9 mouse cellular contexts compared by ENCODE assay signal in genomic region chr9:107917895-107918608, GRCm38 (mm10). TPM values are rescaled to one million over a fixed set of nuclear protein-coding genes. Genes with fewer than 3 reads are reported as not detected.
DNase-seq lines count a peak whose midpoint lies in the region; ATAC-seq and TF ChIP-seq lines count a peak whose summit lies in the region.
"Had no signal": no experiment of that assay in that cellular context is flagged by ENCODE, and none has a peak within 500 bp of the region (broad histone marks: within the 10 kb centered on the region; RNA-seq: fewer than 3 reads in every experiment).

No protein-coding gene starts in this region.

- 30% methylated on average over 13 of the region's 13 CpGs for WGBS in kidney, embryonic 16.5 days
- 47% methylated on average over 13 of the region's 13 CpGs for WGBS in kidney, adult 2 months
- WGBS in midbrain, embryonic 10.5 days = 45% methylated on average over 13 of the region's 13 CpGs

- no peak overlapping the region; the same call in 1 of the 2 replicates for H3K9ac ChIP-seq in kidney, embryonic 16.5 days (replicated peaks; ENCODE audit: low read length)

- no peak overlapping the region for H3K4me3 ChIP-seq in kidney, embryonic 16.5 days (ENCODE audit: low read length)
- H3K4me3 ChIP-seq in kidney, adult 2 months (ENCODE audit: insufficient read depth, low read depth, low read length) = no peak overlapping the region
- peak overlapping the region; percentile 11; the same call in 1 of the 2 replicates for H3K4me3 ChIP-seq in midbrain, embryonic 10.5 days

- H3K4me2 ChIP-seq in kidney, embryonic 16.5 days (replicated peaks; ENCODE audit: low read depth, low read length) = no peak overlapping the region

- no peak for DNase-seq in kidney, adult 2 months
- DNase-seq in ES-CJ7 (ENCODE audit: low read depth, low spot score) = peak; percentile 55
- DNase-seq in brain, embryonic 14.5 days (ENCODE audit: low read depth) = peak; percentile 64
- DNase-seq in midbrain, embryonic 10.5 days (ENCODE audit: low spot score) = no peak
- no peak for DNase-seq in cerebellum, postnatal 36 days

- H3K27ac ChIP-seq in kidney, embryonic 16.5 days (ENCODE audit: low read length) = no peak overlapping the region
- H3K27ac ChIP-seq in kidney, adult 2 months (ENCODE audit: insufficient read depth, low read depth, low read length) = no peak overlapping the region
- peak overlapping the region; percentile 55; the same call in 1 of the 2 replicates for H3K27ac ChIP-seq in midbrain, embryonic 10.5 days (replicated peaks)

- no peak for TF ChIP-seq CTCF in kidney, adult 2 months (conservative IDR thresholded peaks at IDR 0.05; ENCODE audit: insufficient read depth, insufficient read length, low read depth, low read length)
- no peak for TF ChIP-seq CTCF in brain, embryonic 14.5 days (IDR thresholded peaks at IDR 0.05; ENCODE audit: borderline replicate concordance, extremely low read depth, insufficient read depth, insufficient read length)

- no peaks in the 10 kb centered on the region for H3K27me3 ChIP-seq in kidney, embryonic 16.5 days (ENCODE audit: insufficient read depth, low read length)
- no peaks in the 10 kb centered on the region for H3K27me3 ChIP-seq in kidney, adult 2 months (replicated peaks; ENCODE audit: control insufficient read depth, insufficient read depth, low read length)
- H3K27me3 ChIP-seq in midbrain, embryonic 10.5 days (ENCODE audit: low read depth, poor library complexity, severe bottlenecking) = peaks cover 4% of the 10 kb centered on the region; the same call in 1 of the 2 replicates

- ATAC-seq in kidney, embryonic 16.5 days (ENCODE audit: low FRiP score, low TSS enrichment) = peak; percentile 15; the same call in 1 of the 2 replicates
- ATAC-seq in inflammation-experienced regulatory T-cells, adult 6 months = no peak

- TF ChIP-seq POLR2A in kidney, adult 2 months (IDR thresholded peaks at IDR 0.05; ENCODE audit: low read depth, low read length) = no peak
- TF ChIP-seq POLR2A in brain, embryonic 14.5 days (IDR thresholded peaks at IDR 0.05; ENCODE audit: borderline replicate concordance, extremely low read depth, insufficient read depth, insufficient read length, poor library complexity, severe bottlenecking) = no peak

- H3K4me1 ChIP-seq in kidney, embryonic 16.5 days (ENCODE audit: insufficient read depth, low read length) = peaks cover 12% of the 10 kb centered on the region
- H3K4me1 ChIP-seq in kidney, adult 2 months (ENCODE audit: control insufficient read depth, insufficient read depth, low read length) = no peaks in the 10 kb centered on the region
- H3K4me1 ChIP-seq in midbrain, embryonic 10.5 days = peaks cover 20% of the 10 kb centered on the region

- H3K9me3 ChIP-seq in kidney, embryonic 16.5 days (ENCODE audit: low read length) = no peaks in the 10 kb centered on the region
- no peaks in the 10 kb centered on the region for H3K9me3 ChIP-seq in midbrain, embryonic 10.5 days (replicated peaks)

- no peaks in the 10 kb centered on the region for H3K36me3 ChIP-seq in kidney, embryonic 16.5 days (ENCODE audit: insufficient read depth, low read length)
- H3K36me3 ChIP-seq in kidney, adult 2 months (ENCODE audit: control insufficient read depth, insufficient read depth, low read length) = no peaks in the 10 kb centered on the region
- no peaks in the 10 kb centered on the region for H3K36me3 ChIP-seq in midbrain, embryonic 10.5 days

RNA-seq across cellular contexts. Expression of gene Actl11, which starts 10.2 kb away (rescaled TPM):
- polyA plus RNA-seq in kidney, embryonic 16.5 days (2015; fragmentation: Nextera tagmentation; extraction: Ambion mirVana) = not detected in 2 replicates
- 0.05 and 0.11 TPM in 2 replicates for polyA plus RNA-seq in kidney, adult 2 months (2012; rRNA removed)
- polyA plus RNA-seq in brain, embryonic 14.5 days (2012; rRNA removed) = not detected in 2 replicates
- polyA plus RNA-seq in midbrain, embryonic 10.5 days (2016; fragmentation: Nextera tagmentation; extraction: Ambion mirVana) = not detected in 2 replicates
- polyA plus RNA-seq in inflammation-experienced regulatory T-cells, adult 6 months (2017; shearing (Covaris generic)) = not detected
- polyA plus RNA-seq: heart, embryonic 16.5 days; limb, embryonic 11.5 days had no signal

RNA-seq across cellular contexts. Expression of gene Mst1r, which starts 11.4 kb away (rescaled TPM):
- polyA plus RNA-seq in kidney, embryonic 16.5 days (2015; fragmentation: Nextera tagmentation; extraction: Ambion mirVana) = 2.1 and 2.8 TPM in 2 replicates
- polyA plus RNA-seq in kidney, adult 2 months (2012; rRNA removed) = 1.2 and 2.8 TPM in 2 replicates
- 4.2 and 6.5 TPM in 2 replicates for polyA plus RNA-seq in brain, embryonic 14.5 days (2012; rRNA removed)
- 0.78 and 0.79 TPM in 2 replicates for polyA plus RNA-seq in midbrain, embryonic 10.5 days (2016; fragmentation: Nextera tagmentation; extraction: Ambion mirVana)
- under 1 TPM in 1 of 3 experiments, not detected in 2; 0.07 TPM for polyA plus RNA-seq in inflammation-experienced regulatory T-cells, adult 6 months (2017; shearing (Covaris generic))

RNA-seq across cellular contexts. Expression of gene Camkv, which starts 17.4 kb away (rescaled TPM):
- 2.0 and 2.2 TPM in 2 replicates for polyA plus RNA-seq in kidney, embryonic 16.5 days (2015; fragmentation: Nextera tagmentation; extraction: Ambion mirVana)
- not detected in 2 replicates for polyA plus RNA-seq in kidney, adult 2 months (2012; rRNA removed)
- 40.3 and 70.1 TPM in 2 replicates for polyA plus RNA-seq in brain, embryonic 14.5 days (2012; rRNA removed)
- 20.9 and 23.0 TPM in 2 replicates for polyA plus RNA-seq in midbrain, embryonic 10.5 days (2016; fragmentation: Nextera tagmentation; extraction: Ambion mirVana)
- not detected for polyA plus RNA-seq in inflammation-experienced regulatory T-cells, adult 6 months (2017; shearing (Covaris generic))

RNA-seq across cellular contexts. Expression of gene Mon1a, which starts 30.1 kb away (rescaled TPM):
- 12.9 and 13.6 TPM in 2 replicates for polyA plus RNA-seq in kidney, embryonic 16.5 days (2015; fragmentation: Nextera tagmentation; extraction: Ambion mirVana)
- 34.9 and 42.5 TPM in 2 replicates for polyA plus RNA-seq in kidney, adult 2 months (2012; rRNA removed)
- polyA plus RNA-seq in brain, embryonic 14.5 days (2012; rRNA removed) = 31.5 and 37.2 TPM in 2 replicates
- 11.6 and 15.3 TPM in 2 replicates for polyA plus RNA-seq in midbrain, embryonic 10.5 days (2016; fragmentation: Nextera tagmentation; extraction: Ambion mirVana)
- polyA plus RNA-seq in inflammation-experienced regulatory T-cells, adult 6 months (2017; shearing (Covaris generic)) = 10 to 100 TPM; 10.2 to 11.9 (median 10.6) TPM

RNA-seq across cellular contexts. Expression of gene Traip, which starts 31.9 kb away (rescaled TPM):
- polyA plus RNA-seq in kidney, embryonic 16.5 days (2015; fragmentation: Nextera tagmentation; extraction: Ambion mirVana) = 23.3 and 24.5 TPM in 2 replicates
- polyA plus RNA-seq in kidney, adult 2 months (2012; rRNA removed) = 0.26 and 0.28 TPM in 2 replicates
- 6.9 and 7.8 TPM in 2 replicates for polyA plus RNA-seq in brain, embryonic 14.5 days (2012; rRNA removed)
- 35.8 and 41.7 TPM in 2 replicates for polyA plus RNA-seq in midbrain, embryonic 10.5 days (2016; fragmentation: Nextera tagmentation; extraction: Ambion mirVana)
- polyA plus RNA-seq in inflammation-experienced regulatory T-cells, adult 6 months (2017; shearing (Covaris generic)) = 10 to 100 TPM in 1 of 3 experiments, 1 to 10 TPM in 2; 2.7 to 11.6 (median 8.2) TPM

Comparison
In these comparisons a context has a peak if more than half of its experiments do, and no peak if none do; other contexts are left out.
1. DNase-seq: peak in ES-CJ7 (single experiment) and brain, embryonic 14.5 days (single experiment); none in kidney, adult 2 months (single experiment), midbrain, embryonic 10.5 days (single experiment) and cerebellum, postnatal 36 days (0 of 2).